11 mouse cellular contexts compared by ENCODE assay signal in genomic region chr19:47402544-47402943, GRCm38 (mm10).
DNase-seq lines count a peak whose midpoint lies in the region; ATAC-seq lines count a peak whose summit lies in the region.
"Had no signal": no experiment of that assay in that cellular context is flagged by ENCODE, and none has a peak within 500 bp of the region (broad histone marks: within the 10 kb centered on the region; RNA-seq: fewer than 3 reads in every experiment).

No protein-coding gene starts in this region.

- H3K4me3 ChIP-seq in midbrain, embryonic 11.5 days (ENCODE audit: low read depth, low read length): no peak overlapping the region
- no peak overlapping the region for H3K4me3 ChIP-seq in midbrain, embryonic 13.5 days (replicated peaks)
- no peak overlapping the region for H3K4me3 ChIP-seq in limb, embryonic 11.5 days (ENCODE audit: low read depth, low read length)
- H3K4me3 ChIP-seq in stomach, embryonic 16.5 days (replicated peaks; ENCODE audit: low read length): no peak overlapping the region
- H3K4me3 ChIP-seq: forebrain, embryonic 12.5 days had no signal

- DNase-seq in gastrocnemius, adult 18-20 months (ENCODE audit: low spot score): peak; percentile 51
- no peak for DNase-seq in gastrocnemius, postnatal 4 days (ENCODE audit: low spot score in 2 of 2)
- DNase-seq in midbrain, embryonic 11.5 days (ENCODE audit: low spot score, missing footprints): peak; percentile 68
- no peak for DNase-seq in limb, embryonic 11.5 days (ENCODE audit: low spot score)
- no peak for DNase-seq in frontal cortex, adult 2 months (ENCODE audit: extremely low spot score in 1 of 2, low spot score in 1 of 2)
- DNase-seq in adrenal gland, postnatal 14 days: no peak
- DNase-seq: left cerebral cortex, postnatal 4 days had no signal

- no peak overlapping the region; the same call in 1 of the 2 replicates for H3K27ac ChIP-seq in midbrain, embryonic 11.5 days (ENCODE audit: low read depth, low read length)
- H3K27ac ChIP-seq in midbrain, embryonic 13.5 days: no peak overlapping the region
- H3K27ac ChIP-seq in limb, embryonic 11.5 days (replicated peaks; ENCODE audit: low read depth, low read length): peak overlapping the region; percentile 47; the same call in 1 of the 2 replicates
- H3K27ac ChIP-seq in stomach, embryonic 16.5 days (ENCODE audit: low read length): peak overlapping the region; percentile 92
- H3K27ac ChIP-seq: forebrain, embryonic 12.5 days; hindbrain, postnatal 0 days had no signal

- H3K27me3 ChIP-seq in midbrain, embryonic 11.5 days (ENCODE audit: control insufficient read depth, insufficient read depth, low read length): no peaks in the 10 kb centered on the region
- H3K27me3 ChIP-seq in midbrain, embryonic 13.5 days: no peaks in the 10 kb centered on the region
- H3K27me3 ChIP-seq in limb, embryonic 11.5 days (ENCODE audit: control insufficient read depth, insufficient read depth, low read length): no peaks in the 10 kb centered on the region
- no peaks in the 10 kb centered on the region for H3K27me3 ChIP-seq in stomach, embryonic 16.5 days (ENCODE audit: control insufficient read depth, insufficient read depth, low read length)
- H3K27me3 ChIP-seq: forebrain, embryonic 12.5 days had no signal

- no peaks in the 10 kb centered on the region for H3K9me3 ChIP-seq in midbrain, embryonic 11.5 days (ENCODE audit: control insufficient read depth, low read length)
- H3K9me3 ChIP-seq in midbrain, embryonic 13.5 days: no peaks in the 10 kb centered on the region
- no peaks in the 10 kb centered on the region for H3K9me3 ChIP-seq in limb, embryonic 11.5 days (ENCODE audit: control insufficient read depth, low read length)
- no peaks in the 10 kb centered on the region for H3K9me3 ChIP-seq in stomach, embryonic 16.5 days (replicated peaks; ENCODE audit: control insufficient read depth, low read length)
- H3K9me3 ChIP-seq: forebrain, embryonic 12.5 days had no signal

- no peak overlapping the region for H3K4me2 ChIP-seq in midbrain, embryonic 11.5 days
- no peak overlapping the region for H3K4me2 ChIP-seq in midbrain, embryonic 13.5 days (replicated peaks)
- H3K4me2 ChIP-seq in limb, embryonic 11.5 days (ENCODE audit: low read depth, severe bottlenecking): no peak overlapping the region
- 0 out of 2 replicates have a peak overlapping the region, but pooled peaks have one; percentile 16 for H3K4me2 ChIP-seq in stomach, embryonic 16.5 days (ENCODE audit: low read depth, low read length)
- H3K4me2 ChIP-seq: forebrain, embryonic 12.5 days had no signal

- no peak overlapping the region for H3K9ac ChIP-seq in midbrain, embryonic 11.5 days (ENCODE audit: low read length)
- H3K9ac ChIP-seq in midbrain, embryonic 13.5 days (replicated peaks): no peak overlapping the region
- no peak overlapping the region for H3K9ac ChIP-seq in limb, embryonic 11.5 days (ENCODE audit: low read length)
- peak overlapping the region; percentile 28; the same call in 1 of the 2 replicates for H3K9ac ChIP-seq in stomach, embryonic 16.5 days (ENCODE audit: low read length)
- H3K9ac ChIP-seq: forebrain, embryonic 12.5 days had no signal

- H3K36me3 ChIP-seq in midbrain, embryonic 11.5 days (ENCODE audit: control insufficient read depth, insufficient read depth, low read length): no peaks in the 10 kb centered on the region
- H3K36me3 ChIP-seq in midbrain, embryonic 13.5 days: no peaks in the 10 kb centered on the region
- H3K36me3 ChIP-seq in limb, embryonic 11.5 days (ENCODE audit: control insufficient read depth, insufficient read depth, low read length): no peaks in the 10 kb centered on the region
- no peaks in the 10 kb centered on the region for H3K36me3 ChIP-seq in stomach, embryonic 16.5 days (ENCODE audit: control insufficient read depth, insufficient read depth, low read length)

- WGBS in midbrain, embryonic 11.5 days: 84% methylated on average over 4 of the region's 4 CpGs
- WGBS in midbrain, embryonic 13.5 days: 86% methylated on average over 4 of the region's 4 CpGs
- WGBS in limb, embryonic 11.5 days: 67% methylated on average over 4 of the region's 4 CpGs
- 59% methylated on average over 4 of the region's 4 CpGs for WGBS in stomach, embryonic 16.5 days

- ATAC-seq in midbrain, embryonic 11.5 days (ENCODE audit: low FRiP score): no peak
- ATAC-seq in midbrain, embryonic 13.5 days: no peak
- no peak for ATAC-seq in limb, embryonic 11.5 days (ENCODE audit: insufficient number of reproducible peaks, low FRiP score, low TSS enrichment, low read depth)
- ATAC-seq in stomach, embryonic 16.5 days (ENCODE audit: insufficient read depth, low FRiP score): 0 out of 2 replicates have a peak, but pooled peaks have one; percentile 3
- ATAC-seq: hindbrain, postnatal 0 days had no signal

- no peaks in the 10 kb centered on the region for H3K4me1 ChIP-seq in midbrain, embryonic 11.5 days (ENCODE audit: control insufficient read depth, insufficient read depth, low read length)
- H3K4me1 ChIP-seq in midbrain, embryonic 13.5 days (replicated peaks): peaks cover 14% of the 10 kb centered on the region; the same call in 1 of the 2 replicates
- H3K4me1 ChIP-seq in limb, embryonic 11.5 days (ENCODE audit: control insufficient read depth, insufficient read depth, low read length): peaks cover 19% of the 10 kb centered on the region
- H3K4me1 ChIP-seq in stomach, embryonic 16.5 days (ENCODE audit: control insufficient read depth, insufficient read depth, low read length): peaks cover 40% of the 10 kb centered on the region

Comparison
In these comparisons a context has a peak if more than half of its experiments do, and no peak if none do; other contexts are left out.
1. DNase-seq: peak in gastrocnemius, adult 18-20 months (single experiment) and midbrain, embryonic 11.5 days (single experiment); none in gastrocnemius, postnatal 4 days (0 of 2), limb, embryonic 11.5 days (single experiment), frontal cortex, adult 2 months (0 of 2) and adrenal gland, postnatal 14 days (single experiment).
2. H3K27ac ChIP-seq: peak in limb, embryonic 11.5 days (single experiment) and stomach, embryonic 16.5 days (single experiment); none in midbrain, embryonic 11.5 days (single experiment) and midbrain, embryonic 13.5 days (single experiment).